Mouse (Mus musculus) cerebellum, postnatal 4 days (tissue): ENCODE measurements at regions not wholly inside any gene's neighbourhood (a gene's known extent, or its start where the extent isn't known, plus 50 kb on each side); places are given as distances from the start of the nearest gene placed in this dataset.

Experiments used
- DNase-seq, 2 experiments: peaks; one replicate each; pipeline ENCODE4 v3.0.0; 2022; ENCODE audit warnings: low spot score in 2 of 2, mixed read lengths in 1 of 2

GRCm38 (mm10) chr15:51256681-51257080 lies 2628.0 kb upstream of the Gm7489 start:
- DNase-seq = no peak

GRCm38 (mm10) chr15:51264599-51265163 lies 2620.0 kb upstream of the Gm7489 start:
- no peak for DNase-seq

- no peak for DNase-seq
Measured at GRCm38 (mm10) chr15:51265971-51266370, 2618.7 kb upstream of the Gm7489 start.

- no peak for DNase-seq
Measured at GRCm38 (mm10) chr15:51271632-51272312, 2612.9 kb upstream of the Gm7489 start.

GRCm38 (mm10) chr15:51285334-51285733 lies 2599.4 kb upstream of the Gm7489 start:
- DNase-seq = no peak

GRCm38 (mm10) chr15:51286352-51286751 lies 2598.4 kb upstream of the Gm7489 start:
- DNase-seq = no peak

- DNase-seq = no peak
Measured at GRCm38 (mm10) chr15:51288911-51289432, 2595.7 kb upstream of the Gm7489 start.

GRCm38 (mm10) chr15:51289916-51290315 lies 2594.8 kb upstream of the Gm7489 start:
- no peak for DNase-seq

- no peak for DNase-seq
Measured at GRCm38 (mm10) chr15:51291183-51291582, 2593.5 kb upstream of the Gm7489 start.

GRCm38 (mm10) chr15:51296841-51297240 lies 2587.9 kb upstream of the Gm7489 start:
- no peak for DNase-seq

- DNase-seq = no peak
Measured at GRCm38 (mm10) chr15:51318072-51318471, 2566.6 kb upstream of the Gm7489 start.

- no peak for DNase-seq
Measured at GRCm38 (mm10) chr15:51318760-51319159, 2565.9 kb upstream of the Gm7489 start.

GRCm38 (mm10) chr15:51320366-51320894 lies 2564.3 kb upstream of the Gm7489 start:
- DNase-seq = no peak

- DNase-seq = no peak
Measured at GRCm38 (mm10) chr15:51323284-51323683, 2561.4 kb upstream of the Gm7489 start.

GRCm38 (mm10) chr15:51324211-51324610 lies 2560.5 kb upstream of the Gm7489 start:
- DNase-seq = no peak

GRCm38 (mm10) chr15:51327702-51328101 lies 2557.0 kb upstream of the Gm7489 start:
- no peak for DNase-seq

- no peak for DNase-seq
Measured at GRCm38 (mm10) chr15:51336441-51336840, 2548.3 kb upstream of the Gm7489 start.

- DNase-seq = no peak
Measured at GRCm38 (mm10) chr15:51346301-51346700, 2538.4 kb upstream of the Gm7489 start.

GRCm38 (mm10) chr15:51363391-51363790 lies 2521.3 kb upstream of the Gm7489 start:
- no peak for DNase-seq

GRCm38 (mm10) chr15:51371162-51371561 lies 2513.5 kb upstream of the Gm7489 start:
- no peak for DNase-seq

GRCm38 (mm10) chr15:51390383-51390782 lies 2494.3 kb upstream of the Gm7489 start:
- DNase-seq = no peak

GRCm38 (mm10) chr15:51391352-51391751 lies 2493.4 kb upstream of the Gm7489 start:
- no peak for DNase-seq
